Mouse (Mus musculus) megakaryocyte, embryonic 14.5 days (primary cell): ENCODE results near the gene Inpp5k.

Source experiments
- FLI1 ChIP-seq: IDR thresholded peaks from 2 replicates; pipeline ENCODE4 v1.6.1; 2012; ENCODE audit warnings: low read length, inconsistent platforms, mixed read lengths
- GATA1 ChIP-seq: IDR thresholded peaks from 3 replicates; pipeline ENCODE4 v1.6.1; 2012; ENCODE audit warnings: mixed read lengths, low read length, inconsistent platforms, borderline replicate concordance

DNA sequence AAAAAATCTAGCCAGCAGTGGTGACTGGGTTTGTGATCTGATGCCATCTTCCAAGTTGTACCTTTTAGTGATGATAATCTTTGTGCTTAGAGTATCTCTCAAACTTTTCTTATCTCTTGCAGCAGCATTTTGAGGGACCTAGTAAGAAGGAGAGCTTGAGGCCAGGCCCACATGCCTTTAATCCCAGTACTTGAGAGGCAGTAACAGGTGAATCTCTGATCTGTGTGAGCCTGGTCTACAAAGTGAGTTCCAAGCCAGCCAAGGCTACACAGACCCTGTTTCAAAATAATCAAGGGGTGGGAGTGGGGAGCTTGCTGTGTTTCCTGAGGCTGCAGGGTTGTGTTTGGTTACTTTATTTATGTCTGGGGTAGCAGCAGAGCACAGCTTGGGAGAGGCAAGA, 60.3 kb downstream of the Inpp5k start:
- no peak for TF ChIP-seq GATA1
- TF ChIP-seq FLI1, result no peak
